Mouse (Mus musculus) forelimb bud, embryonic 11.5 days (tissue): ENCODE results near the gene Rcor3.

ENCODE experiments used
- DNase-seq: peaks from one replicate; pipeline ENCODE4 v3.0.0-alpha.2; 2012; ENCODE audit warnings: low read depth, low spot score

The Rcor3 gene

DNA sequence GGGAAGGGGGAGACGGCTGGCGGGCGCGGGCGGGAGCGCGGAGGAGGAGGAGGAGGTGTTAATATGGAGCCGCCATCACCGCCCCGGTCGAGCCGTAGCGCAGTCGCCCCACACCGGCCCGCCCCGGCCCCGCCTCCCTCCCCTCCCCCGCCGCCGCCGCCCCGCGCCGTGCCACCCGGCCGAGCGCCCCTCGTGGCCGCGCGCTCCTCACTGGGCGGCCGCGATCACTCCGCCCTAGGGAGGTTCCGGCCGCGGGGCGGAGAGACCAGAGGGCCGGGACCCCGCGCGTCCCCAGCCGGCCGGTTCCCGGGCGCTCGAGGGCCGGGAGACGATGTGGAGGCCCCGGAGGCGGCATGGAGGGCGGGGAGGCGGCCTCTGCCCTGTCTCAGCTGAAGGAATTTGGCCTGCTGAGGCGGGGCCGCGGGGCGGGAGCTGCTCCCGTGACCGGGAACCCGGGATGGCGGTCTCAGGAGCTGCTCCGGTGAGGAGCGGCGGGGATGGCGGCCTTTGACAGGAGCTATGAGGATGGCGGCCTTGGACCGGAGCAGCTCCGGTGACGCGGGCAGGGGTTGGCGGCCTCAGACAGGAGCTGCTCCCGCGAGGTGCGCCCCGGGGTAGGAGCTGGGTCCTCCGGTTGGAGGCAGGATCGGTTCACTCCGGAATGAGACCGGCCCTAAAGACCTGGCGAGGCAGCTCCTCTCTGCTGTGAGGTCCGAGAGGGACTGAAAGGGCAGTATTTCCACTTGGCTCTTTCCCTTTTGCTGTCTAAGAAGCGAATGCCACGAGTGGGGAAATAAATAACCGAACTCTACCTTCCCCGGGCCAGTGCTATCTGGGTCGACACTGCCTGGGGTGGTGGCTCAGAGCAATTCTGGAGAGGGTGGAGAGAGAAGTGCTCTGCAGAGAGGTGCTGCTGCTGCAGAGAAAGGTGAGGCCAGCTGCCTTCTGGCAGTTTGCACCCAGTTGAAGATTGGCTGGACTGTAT is at the start of gene Rcor3:
Rcor3 (minus strand) TSS at position 137 of the 985 bp plus-strand sequence.
- peak; percentile 38 for DNase-seq

DNA sequence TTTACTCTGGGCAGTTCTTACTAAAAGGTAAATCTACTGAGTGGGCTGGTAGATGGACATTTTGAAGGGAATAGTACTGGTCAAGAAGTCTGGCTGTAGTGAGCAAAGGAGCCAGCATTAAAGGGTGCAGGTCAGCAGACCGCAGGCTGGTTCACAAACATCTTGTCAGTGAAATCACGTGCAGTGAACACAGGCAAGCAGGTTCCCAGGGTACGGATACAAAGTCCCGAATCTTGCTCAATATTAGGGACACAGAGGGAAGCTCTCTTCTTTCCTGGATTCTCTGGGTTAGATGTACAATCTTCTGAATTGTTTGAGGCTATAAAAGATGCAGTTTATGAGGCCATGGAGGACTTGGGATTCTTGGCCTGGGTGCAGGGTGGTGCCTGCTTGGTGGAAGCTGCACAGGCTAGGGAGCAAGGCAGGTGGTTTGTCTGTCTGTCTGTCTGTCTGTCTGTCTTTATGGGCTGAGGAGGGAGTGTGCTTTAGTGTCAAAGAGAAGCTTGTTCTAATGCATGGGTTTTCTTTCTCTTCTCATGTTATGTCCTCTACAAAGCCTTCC is 43.9 kb upstream of the Rcor3 start:
- DNase-seq, result no peak

DNA sequence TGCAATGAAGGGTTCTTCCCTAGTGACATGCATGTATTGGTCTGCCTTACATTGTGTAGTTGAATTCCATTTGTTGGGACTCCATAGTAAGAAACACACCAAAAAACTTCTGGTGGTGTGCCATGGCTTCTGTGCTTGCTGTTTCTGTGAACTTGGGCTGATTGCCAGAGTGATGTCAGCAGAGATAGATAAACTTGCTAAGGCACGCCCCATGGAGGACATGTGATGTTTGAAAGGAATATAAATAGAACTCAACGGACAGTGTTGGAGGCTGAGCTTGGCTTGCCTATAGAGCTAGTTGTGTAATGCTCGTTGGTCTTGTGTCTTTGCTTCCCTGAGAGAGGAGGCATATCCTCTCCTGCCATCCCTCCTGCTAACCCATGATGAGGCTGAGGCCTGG is 42.0 kb upstream of the Rcor3 start:
- no peak for DNase-seq

DNA sequence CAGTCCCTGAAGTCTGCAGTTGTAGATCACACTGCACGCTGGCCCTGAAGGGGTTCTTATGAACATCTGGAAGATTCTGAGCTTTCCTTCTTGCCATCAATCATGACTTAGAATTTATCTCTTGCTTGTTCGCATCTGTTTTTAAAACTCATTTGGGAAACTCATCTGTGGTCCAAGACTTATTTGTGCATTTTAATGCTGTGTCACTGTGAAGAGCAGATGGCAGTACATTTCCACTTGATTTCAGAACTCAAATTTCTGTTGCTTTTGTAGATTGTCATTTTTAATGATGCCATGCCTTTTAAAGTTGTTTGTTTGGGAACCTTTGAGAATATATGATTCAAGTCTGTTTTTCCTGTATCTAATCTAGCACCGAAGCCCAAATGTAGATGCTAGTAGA is 33.6 kb upstream of the Rcor3 start:
- DNase-seq, result no peak

DNA sequence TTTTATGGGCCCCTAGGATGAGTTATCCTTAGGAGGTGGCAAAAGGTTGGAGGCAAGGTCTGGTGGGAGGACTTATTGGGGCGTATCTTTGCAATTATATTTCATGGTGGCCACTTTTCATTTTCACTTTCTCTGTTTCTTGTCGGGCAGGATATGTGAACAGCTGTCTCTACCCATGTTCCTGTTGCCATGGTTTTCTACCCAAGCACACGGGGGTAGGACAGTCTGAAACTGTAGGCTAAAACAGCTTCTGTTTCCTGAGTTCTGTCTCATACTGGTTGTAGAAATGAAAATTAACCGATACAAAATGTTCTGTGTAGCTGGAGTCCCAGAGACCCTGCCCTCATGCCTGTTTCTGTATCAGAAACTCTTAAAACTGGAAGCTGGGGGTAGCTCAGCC is 13.3 kb upstream of the Rcor3 start:
- no peak for DNase-seq

DNA sequence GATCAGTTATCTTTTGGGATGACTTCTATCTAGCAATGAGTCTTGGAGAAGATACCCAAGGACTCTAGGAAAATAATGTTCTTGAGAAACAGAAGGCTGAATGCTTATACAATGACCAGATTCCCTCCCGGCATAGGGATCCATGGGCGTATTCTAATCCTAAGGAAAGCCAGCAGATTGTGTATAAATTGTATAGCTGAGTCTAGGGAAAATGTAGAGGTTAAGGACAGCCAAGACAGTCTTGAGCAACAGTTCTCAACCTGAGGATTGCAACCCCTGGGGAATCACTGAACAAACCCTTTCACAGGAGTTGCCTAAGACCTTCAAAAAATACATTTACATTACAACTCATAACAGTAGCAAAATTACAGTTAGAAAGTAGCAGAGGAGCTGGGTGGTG is 2.5 kb upstream of the Rcor3 start:
- DNase-seq, result no peak

DNA sequence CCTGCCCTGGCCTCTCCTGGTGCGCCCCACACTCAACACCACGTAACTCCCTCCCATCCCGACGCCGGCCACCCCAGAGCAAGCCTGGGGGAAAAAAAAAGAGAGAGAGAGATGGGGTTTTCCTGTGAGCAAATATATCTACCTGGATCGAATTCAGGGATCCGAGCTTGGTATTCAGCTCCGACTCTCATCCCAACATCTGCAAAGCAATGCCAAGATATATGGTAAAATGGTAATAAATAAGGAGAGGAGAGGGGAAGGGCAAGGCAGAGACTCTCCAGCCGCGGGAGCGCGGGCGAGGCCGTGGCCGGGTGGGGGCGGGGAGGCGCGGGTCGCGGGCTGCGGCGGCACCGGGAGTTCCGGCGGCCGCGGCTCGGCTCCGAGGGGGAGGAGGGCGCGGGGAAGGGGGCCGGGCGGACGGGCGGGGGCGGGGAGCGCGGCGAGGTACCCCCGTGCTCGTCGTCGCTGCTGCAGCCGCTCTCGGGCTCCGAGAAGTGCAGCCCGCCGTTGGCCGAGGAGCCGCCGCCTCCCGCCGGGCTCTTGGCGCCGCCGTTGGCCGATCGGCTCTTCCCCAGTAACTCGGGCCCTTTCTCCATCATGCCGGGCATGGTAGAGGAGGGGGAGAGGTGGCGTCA is 454 bp downstream of the Rcor3 start:
- peak; percentile 41 for DNase-seq

DNA sequence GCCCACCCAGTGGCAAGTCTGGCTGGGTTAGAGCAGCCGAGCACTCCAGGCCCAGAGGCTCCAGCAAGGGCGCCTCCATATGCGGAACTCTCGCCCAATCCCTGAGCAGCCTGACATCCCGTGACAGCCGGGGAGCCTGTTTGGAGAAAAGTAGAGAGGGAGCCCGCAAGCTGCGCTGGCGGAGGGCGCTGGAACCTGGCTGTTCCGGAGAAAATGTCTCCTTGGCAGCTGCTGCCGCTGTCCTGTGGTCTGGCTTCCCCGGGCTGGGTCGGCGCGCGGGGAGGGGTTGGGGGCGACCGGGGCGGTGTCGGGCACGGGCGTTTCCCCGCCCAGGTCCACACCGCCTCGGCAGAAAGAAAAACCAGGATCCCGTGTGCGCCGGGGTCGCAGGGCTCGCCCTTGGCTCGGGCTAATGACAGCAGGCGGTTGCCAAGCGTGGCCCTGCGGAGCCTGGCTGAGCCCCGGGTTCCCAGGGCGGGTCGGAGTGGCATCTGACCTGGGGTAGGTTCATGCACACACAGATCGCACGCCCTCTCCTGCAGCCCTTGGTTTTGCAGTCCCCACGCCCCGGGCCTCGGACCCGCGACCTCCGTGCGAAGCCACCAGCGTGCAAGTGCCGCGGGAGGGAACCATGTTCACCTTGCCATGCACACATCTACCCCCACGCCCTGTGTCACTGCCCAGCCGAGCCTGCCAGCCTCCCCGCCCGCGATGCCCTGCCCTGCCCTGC is 1.1 kb downstream of the Rcor3 start:
- DNase-seq, result peak; percentile 86

DNA sequence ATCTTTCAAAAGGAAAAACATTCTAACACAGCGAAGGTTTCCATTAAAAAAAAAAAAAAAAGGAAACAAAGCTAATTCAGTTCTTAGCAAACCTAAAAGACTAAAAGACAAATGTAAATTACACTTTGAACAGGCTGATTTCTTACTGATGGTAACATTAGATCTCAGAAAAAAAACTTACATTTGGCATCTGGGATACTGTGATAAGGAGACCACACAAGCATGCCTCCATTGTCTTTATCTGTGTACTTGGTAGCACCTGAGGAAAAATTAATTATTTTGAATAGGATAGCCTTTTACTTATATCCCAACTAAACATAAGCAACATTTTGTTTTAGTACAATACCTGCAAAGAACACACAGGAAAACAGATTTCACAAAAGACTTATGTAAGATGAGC is 7.7 kb downstream of the Rcor3 start:
- no peak for DNase-seq

DNA sequence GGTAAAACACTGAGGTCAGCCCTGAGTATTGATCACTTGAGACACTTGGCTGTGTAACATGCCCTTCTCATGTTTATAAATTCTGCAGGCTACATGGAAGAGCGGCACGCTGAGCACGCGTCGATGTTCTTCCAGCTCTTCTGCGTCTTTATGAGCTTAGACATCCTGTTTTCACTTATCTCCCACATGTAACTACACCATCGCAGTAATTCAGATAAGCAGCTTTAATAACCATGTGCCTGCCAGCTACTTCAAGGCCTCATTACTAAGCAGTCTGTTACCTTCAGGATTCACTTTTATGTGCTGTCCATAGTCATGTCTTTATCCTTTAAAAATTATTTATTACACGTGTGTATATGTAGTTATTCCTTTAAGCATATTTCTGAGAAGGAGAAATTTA is 9.5 kb downstream of the Rcor3 start:
- no peak for DNase-seq

DNA sequence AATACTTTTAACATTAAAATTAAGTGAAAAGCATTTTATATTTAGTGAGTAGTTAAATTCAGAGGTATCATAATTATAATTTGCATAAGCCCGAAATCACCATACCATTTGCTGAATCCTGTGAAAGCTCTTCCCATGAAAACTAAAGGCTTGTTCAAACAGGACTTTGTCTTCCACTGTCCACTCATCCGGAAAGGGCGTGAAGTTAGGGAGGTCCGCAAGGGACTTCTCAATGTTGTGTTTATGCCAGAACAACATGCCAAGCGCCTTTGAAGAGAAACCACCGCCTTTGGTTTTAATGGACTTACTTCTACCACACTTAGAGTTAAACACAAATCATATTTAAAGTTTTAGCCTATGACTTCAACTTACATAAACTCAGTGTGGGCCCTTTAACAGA is 12.1 kb downstream of the Rcor3 start:
- no peak for DNase-seq

DNA sequence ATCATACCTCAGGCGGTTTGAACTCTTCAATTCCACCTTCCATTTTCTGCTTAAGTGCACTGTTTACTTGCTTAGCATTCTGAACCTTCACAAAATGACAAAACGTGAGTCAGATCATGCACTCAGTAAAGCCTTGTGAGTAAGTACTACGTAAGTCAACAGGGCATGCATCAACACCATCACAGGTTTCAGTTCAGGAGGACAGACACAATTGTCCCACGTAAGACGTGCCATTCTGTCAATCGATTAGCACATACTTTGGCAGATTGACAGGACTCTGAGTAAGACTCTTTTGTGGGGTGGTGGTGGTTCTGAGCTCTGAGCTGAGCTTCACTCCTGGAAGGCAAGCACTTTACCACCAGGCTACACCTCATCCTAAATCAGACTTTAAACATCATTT is 21.6 kb downstream of the Rcor3 start:
- DNase-seq, result no peak

DNA sequence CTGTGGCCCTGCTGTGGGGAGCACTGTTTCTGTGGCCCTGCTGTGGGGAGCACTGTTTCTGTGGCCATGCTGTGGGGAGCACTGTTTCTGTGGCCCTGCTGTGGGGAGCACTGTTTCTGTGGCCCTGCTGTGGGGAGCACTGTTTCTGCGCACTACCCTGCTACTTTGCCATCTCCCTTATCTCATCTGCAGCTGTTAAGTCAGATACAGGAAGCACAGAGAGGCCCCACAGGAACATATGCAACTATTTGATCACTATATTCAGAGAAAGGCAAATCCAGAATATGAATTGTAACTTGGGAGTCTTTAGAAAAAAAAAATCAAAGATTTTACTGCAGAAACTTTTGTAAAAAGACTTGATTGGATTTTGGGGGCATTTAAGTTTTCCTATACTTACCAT is 22.5 kb downstream of the Rcor3 start:
- no peak for DNase-seq

DNA sequence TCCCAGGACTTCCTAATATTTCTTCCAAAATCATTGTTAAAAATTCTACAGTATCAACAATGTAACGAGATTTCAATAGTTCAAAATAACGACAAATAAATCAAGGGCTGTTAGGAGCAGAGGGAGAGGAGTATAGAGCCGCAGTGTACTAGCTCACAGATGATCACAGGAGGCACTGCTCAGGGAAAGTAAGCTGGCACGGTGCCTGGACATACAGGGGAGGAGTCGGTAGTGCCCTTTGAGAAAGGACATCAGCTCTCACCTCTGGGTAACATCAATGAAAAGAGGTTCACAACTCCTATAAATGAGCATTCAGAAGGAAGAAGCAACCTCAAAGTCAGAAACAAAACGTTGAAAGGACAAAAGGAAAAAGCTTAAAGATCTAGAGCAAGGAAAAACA is 28.7 kb downstream of the Rcor3 start:
- DNase-seq, result no peak

DNA sequence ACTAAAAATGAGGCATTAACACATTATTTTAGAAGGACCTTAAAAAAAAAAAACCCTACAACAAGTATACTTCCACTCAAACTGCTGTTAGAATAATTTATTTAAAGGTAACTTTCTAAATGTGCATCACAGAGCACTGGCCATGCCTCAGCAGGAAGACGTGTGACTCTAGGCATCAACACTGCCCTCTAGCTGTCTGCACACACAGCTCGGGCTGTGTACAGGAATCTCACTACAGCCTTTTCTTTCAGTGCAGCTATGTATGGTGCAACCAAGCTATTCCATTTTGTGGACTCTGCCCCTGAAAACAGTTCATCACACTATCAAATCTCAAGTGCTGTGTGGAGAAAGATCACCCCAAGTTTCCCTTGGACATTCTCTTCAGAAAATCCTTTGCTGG is 30.5 kb downstream of the Rcor3 start:
- peak; percentile 9 for DNase-seq

DNA sequence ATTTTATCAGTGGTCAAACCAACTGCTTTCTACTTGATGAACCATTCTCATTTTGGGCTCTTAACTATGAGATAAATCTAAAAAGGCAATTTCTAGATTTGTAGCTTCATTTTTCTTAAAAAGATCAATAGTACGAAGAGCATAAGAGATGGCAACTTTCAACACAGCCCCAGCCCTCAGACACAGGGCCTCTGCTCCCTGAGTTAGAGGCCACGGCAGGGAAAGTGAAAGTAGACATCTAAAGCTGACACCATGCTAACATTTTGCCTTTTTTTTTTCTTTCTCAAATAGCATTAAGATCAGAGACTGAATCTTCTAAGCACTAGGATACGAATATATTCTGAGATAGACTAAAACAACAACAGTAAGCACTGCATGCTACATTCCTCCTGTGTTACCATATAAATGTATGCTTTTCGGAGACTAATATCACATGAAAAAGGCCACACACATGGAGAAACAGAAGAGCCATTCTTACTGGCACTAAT is 31.9 kb downstream of the Rcor3 start:
- DNase-seq, result no peak

DNA sequence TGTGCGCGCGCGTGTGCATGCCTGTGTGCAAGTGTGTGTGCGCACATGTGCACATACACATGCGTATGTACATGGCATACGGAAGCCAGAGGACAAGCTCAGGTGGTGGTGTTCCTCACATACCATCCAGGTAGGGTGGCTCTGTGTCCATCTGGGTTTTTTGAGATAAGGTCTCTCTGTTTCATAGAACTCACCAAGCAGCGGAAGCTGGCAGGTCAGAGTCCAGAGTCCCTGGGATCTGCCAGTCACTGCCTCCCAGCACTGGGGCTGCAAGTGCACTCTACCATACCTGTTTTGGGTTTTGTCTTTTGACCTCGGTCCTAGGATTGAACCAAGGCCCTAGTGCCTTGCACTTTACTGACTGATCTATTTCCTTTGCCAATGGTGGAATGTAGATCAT is 33.8 kb downstream of the Rcor3 start:
- DNase-seq, result no peak

DNA sequence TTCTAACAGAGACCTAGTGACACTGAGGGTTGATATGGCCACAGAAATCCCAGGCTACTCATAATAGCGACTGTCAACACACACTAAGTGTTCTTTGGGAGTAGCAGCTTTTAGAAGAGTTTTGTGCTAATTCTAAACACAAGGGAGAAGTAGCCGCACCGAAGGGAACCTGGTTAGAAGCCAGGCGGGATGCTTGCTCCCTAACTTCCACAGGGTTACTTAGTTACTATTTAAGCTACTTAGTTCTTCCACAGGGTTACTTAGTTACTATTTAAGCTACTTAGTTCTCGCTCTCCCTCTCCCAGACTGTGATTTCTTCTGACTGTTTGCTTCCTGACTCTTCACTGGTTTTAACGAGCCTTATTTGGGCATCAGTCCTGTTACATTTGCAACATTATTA is 34.7 kb downstream of the Rcor3 start:
- DNase-seq, result no peak

DNA sequence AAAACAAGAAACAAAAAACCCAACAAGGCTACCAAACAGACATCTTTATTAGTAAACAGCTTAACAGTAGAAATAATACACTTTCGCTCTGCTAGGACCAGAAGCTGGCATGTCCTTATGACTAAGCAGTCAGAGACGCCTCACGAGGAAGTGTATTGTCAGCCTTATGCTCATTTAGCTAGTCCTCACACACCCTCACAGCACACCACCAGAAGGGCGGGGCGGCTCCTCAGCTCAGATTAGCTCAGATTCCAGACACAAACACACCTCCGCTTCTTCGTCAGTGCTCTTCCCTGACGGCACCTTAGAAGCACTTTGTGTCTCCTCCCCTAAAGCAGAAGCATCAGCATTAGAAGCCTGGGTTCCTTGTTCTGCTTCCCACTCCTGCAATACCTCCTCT is 36.5 kb downstream of the Rcor3 start:
- DNase-seq, result no peak

DNA sequence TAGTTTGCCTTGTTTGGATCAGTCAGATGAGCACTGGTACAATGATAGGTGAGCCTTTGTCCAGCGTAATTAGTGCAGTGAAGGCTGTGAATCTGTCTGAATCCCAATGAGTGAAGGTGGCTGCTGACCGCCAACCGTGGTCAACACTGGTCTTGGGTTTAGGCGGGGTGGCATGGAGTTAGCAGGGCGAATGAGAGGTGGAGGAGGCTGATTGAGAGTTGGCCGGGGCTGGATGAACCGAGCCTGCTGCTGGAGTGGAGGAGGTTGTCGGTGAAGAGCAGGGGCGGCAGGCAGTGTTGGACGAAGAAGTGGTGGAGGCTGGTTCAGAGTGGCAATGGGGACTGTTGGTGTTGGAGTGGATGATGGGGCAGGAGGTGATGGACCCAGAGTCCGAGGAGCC is 37.1 kb downstream of the Rcor3 start:
- no peak for DNase-seq

DNA sequence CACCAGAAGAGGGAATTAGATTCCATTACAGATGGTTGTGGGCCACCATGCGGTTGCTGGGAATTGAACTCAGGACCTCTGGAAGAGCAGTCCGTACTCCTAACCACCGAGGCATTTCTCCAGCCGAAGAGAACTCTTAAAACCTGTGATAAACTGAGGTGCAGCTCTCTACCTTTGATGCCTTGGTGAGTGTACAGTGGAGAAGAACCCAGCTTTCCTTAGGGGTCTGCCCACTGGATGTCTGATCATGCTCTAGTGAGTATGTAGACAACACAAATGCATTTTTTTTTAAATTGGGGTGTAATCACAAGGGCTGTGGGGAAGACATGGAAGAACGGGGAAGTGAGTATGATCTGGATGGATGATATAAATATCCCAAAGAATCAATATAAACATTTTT is 42.2 kb downstream of the Rcor3 start:
- no peak for DNase-seq
